Mouse (Mus musculus) MEL (cell line): ENCODE data around the gene Mapkap1.

ENCODE experiments used
- MAX ChIP-seq: IDR thresholded peaks from 2 replicates; pipeline ENCODE4 v1.6.1; 2011; ENCODE audit warnings: low read length, improper control_type of control experiment
- POLR2A ChIP-seq, 2 experiments: IDR thresholded peaks; 2 replicates each; pipeline ENCODE4 v1.6.1; 2011 to 2012; ENCODE audit warnings: low read length in 2 of 2, mild to moderate bottlenecking in 2 of 2, control low read depth in 1 of 2, improper control_type of control experiment in 1 of 2, low read depth in 1 of 2, moderate library complexity in 1 of 2; ENCODE audit not compliant: control insufficient read depth in 1 of 2, insufficient read depth in 1 of 2, poor library complexity in 1 of 2

DNA sequence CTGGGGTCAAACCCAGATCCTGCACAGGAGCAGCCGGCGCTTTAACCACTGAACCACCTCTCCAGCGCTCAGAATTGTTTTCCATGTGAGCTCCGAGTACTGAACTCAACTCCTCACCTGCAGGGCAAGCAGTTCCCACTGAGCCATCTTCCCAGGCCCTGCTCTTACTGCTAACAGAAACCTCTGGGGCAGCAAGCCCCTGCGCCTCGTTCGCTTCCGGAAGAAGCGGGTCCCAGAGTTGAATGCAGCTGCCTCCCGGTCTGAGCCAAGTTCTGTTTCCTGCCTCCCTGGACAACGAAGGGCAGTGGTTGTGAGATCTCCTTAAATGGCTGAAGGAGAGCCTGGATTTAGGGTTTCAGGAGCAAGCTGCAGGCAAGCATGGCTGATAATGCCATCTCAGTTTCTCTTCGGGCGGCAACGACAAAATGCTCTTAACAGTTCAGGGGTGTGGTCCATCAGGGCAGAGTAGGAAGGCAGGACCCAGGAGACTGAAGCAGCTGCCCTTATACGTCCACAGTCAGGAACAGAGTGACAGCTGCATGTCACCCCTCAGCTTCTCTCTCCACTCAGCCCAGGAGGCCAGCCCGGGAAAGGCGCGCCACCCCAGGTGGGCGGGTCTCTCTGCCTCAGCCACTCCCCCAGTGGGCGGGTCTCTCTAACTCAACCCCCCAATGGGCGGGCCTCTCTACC lies 239.4 kb downstream of the Mapkap1 start:
- TF ChIP-seq MAX (peak; percentile 13; the same call in 1 of the 2 replicates), POLR2A (IDR thresholded peaks at IDR 0.05; ENCODE audit: control insufficient read depth in 1 of 2, insufficient read depth in 1 of 2, low read depth in 1 of 2, low read length in 2 of 2, poor library complexity in 1 of 2) (peak in 1 of 2 experiments; percentile 54; a peak in 1 of 4 replicates)
